Mouse (Mus musculus) limb, embryonic 11.5 days (tissue): ENCODE data around the gene Wfdc1. TPM values are rescaled to one million over a fixed set of nuclear protein-coding genes. Genes with fewer than 3 reads are reported as not detected.

Experiments used
- ATAC-seq: fragments of 200-750 bp; cut with Nextera tagmentation; 2 replicates; pipeline ENCODE4 v1.8.0; 2017; ENCODE audit warnings: low read depth; ENCODE audit not compliant: insufficient number of reproducible peaks, low FRiP score, low TSS enrichment
- DNase-seq: peaks from one replicate; pipeline ENCODE4 v3.0.0-alpha.2; 2015; ENCODE audit warnings: low spot score
- H3K27ac ChIP-seq: fragments of 300-500 bp; sonication (generic); replicated peaks from 2 replicates; pipeline ENCODE4 v1.5.1; 2014; ENCODE audit warnings: low read depth, mild to moderate bottlenecking, low read length
- H3K27me3 ChIP-seq: fragments of 300-500 bp; sonication (generic); 2 replicates; pipeline ENCODE4 v1.6.1; 2014; ENCODE audit warnings: mild to moderate bottlenecking, low read length, mixed read lengths; ENCODE audit not compliant: control insufficient read depth, insufficient read depth
- H3K36me3 ChIP-seq: fragments of 300-500 bp; sonication (generic); 2 replicates; pipeline ENCODE4 v1.6.1; 2014; ENCODE audit warnings: mild to moderate bottlenecking, low read length, moderate library complexity, mixed read lengths; ENCODE audit not compliant: control insufficient read depth, insufficient read depth
- H3K4me1 ChIP-seq: fragments of 300-500 bp; sonication (generic); 2 replicates; pipeline ENCODE4 v1.6.1; 2014; ENCODE audit warnings: low read length, mixed read lengths; ENCODE audit not compliant: control insufficient read depth, insufficient read depth
- H3K4me2 ChIP-seq: fragments of 300-500 bp; sonication (generic); 2 replicates; pipeline ENCODE4 v1.6.1; 2014; ENCODE audit warnings: low read depth, mild to moderate bottlenecking, moderate library complexity; ENCODE audit not compliant: severe bottlenecking
- H3K4me3 ChIP-seq: fragments of 300-500 bp; sonication (generic); 2 replicates; pipeline ENCODE4 v1.5.1; 2014; ENCODE audit warnings: low read depth, low read length
- H3K9ac ChIP-seq: fragments of 300-500 bp; sonication (generic); 2 replicates; pipeline ENCODE4 v1.6.1; 2014; ENCODE audit warnings: mild to moderate bottlenecking, low read length
- H3K9me3 ChIP-seq: fragments of 300-500 bp; sonication (generic); 2 replicates; pipeline ENCODE4 v1.6.1; 2016; ENCODE audit warnings: low read length; ENCODE audit not compliant: control insufficient read depth
- WGBS: fragments of 180-500 bp; shearing (Covaris S2); extraction: QIAGEN DNeasy Blood & Tissue Kit; methylation state at CpG from one replicate; pipeline ENCODE4 v1.1.7; 2014; 5-methylcytosine and 5-hydroxymethylcytosine counted together
- polyA plus RNA-seq: library from polyadenylated mRNA; unstranded; fragments of >200 nt; fragmentation: Nextera tagmentation; extraction: Ambion mirVana; gene quantifications from 2 replicates; pipeline ENCODE4 v1.2.1, GENCODE M21; 2014

Wfdc1 gene
- polyA plus RNA-seq, 1 experiment from 2014 or later, result not detected

DNA sequence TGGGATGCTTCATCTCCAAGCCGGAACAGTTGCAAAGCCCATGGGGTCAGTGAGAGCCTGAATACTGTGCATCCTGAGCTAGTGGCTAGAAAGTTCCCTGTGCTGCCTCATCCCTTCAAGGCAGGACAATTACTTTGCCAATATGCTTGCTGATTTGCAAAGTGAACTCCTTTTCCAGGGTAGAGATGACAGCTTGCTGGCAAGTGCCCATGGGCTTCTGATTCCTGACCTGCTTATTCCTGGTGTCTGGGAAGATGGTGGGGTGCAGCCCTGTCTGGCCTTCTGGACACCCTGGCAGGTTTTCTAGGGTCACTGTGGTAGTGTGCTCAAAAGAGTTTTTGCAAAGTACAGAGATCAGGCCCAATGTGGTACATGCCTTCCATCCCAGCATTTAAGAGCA, 23.2 kb upstream of the Wfdc1 start:
- Histone ChIP-seq H3K9me3 (no peaks in the 10 kb centered on the region; the same call in 1 of the 2 replicates), H3K27ac (no peak overlapping the region), H3K36me3 (no peaks in the 10 kb centered on the region), H3K9ac (no peak overlapping the region), H3K4me2 (no peak overlapping the region), H3K27me3 (no peaks in the 10 kb centered on the region), H3K4me3 (no peak overlapping the region), H3K4me1 (no peaks in the 10 kb centered on the region)
- no peak for DNase-seq
- 96% methylated on average over 1 of the region's 1 CpGs for WGBS
- ATAC-seq, result no peak

DNA sequence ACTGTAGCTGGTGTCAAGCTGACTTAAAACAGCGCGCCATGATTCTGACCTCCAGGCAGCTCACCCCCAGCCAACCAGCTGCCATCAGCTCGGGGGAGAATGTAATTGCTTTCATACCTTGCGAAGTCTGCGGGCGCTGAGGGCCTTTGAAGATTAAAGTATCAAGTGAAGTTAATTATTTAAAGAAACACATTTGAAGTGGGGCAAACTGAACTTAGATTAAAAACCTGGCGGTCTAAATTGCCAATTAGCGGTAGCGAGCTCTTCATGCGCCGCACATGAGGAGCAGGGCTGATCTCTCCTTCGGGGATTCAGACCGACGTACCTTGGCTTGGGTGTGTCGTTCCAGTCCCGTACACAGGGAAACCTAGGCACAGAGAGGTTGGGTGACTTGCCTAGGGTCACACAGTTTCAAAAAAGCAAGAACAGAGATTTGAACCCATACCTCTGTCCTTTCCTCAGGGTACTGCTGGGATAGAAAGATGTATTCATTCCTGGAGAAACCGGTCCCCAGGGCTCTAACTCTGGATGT, 21.7 kb upstream of the Wfdc1 start:
- DNase-seq (no peak), ATAC-seq (no peak)
- 64% methylated on average over 17 of the region's 17 CpGs for WGBS
- Histone ChIP-seq H3K4me1 (no peaks in the 10 kb centered on the region), H3K4me2 (no peak overlapping the region), H3K9ac (no peak overlapping the region), H3K4me3 (no peak overlapping the region), H3K36me3 (no peaks in the 10 kb centered on the region), H3K9me3 (no peaks in the 10 kb centered on the region; the same call in 1 of the 2 replicates), H3K27ac (no peak overlapping the region), H3K27me3 (no peaks in the 10 kb centered on the region)

DNA sequence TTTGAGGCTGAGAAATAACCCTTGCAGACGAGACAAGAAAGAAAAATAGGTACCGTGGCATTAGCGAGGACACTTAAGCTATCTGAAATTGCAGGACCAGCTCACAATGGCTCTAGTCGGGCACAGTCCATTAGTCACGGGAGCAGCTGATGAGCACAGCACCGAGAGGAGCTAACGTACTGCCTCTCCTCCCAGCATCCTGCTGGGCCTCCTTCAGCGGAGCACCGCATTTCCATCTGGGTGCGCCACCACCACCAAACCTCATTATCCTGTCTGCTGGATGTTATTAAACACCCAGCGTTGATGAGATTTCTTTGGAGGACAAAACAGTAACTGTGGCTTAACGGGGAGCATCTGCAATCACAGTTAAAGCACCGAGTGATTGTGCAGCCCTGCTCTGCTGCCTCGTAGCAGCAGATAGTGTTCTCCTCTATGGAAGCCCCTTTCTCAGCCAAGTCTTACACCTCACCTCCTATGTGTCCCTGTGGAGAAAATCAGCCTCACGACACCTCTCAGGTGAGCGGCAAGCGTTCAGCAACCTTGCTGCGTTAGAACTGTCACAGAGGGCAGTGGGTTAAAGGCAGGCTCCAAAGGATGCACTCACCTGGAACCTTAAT, 21.1 kb upstream of the Wfdc1 start:
- ATAC-seq (no peak), DNase-seq (no peak)
- H3K4me2 ChIP-seq, result no peak overlapping the region
- WGBS, result 65% methylated on average over 18 of the region's 18 CpGs
- no peak overlapping the region for H3K4me3 ChIP-seq
- no peaks in the 10 kb centered on the region; the same call in 1 of the 2 replicates for H3K9me3 ChIP-seq
- H3K27me3 ChIP-seq, result no peaks in the 10 kb centered on the region
- H3K36me3 ChIP-seq, result no peaks in the 10 kb centered on the region
- H3K4me1 ChIP-seq, result no peaks in the 10 kb centered on the region
- no peak overlapping the region for H3K27ac ChIP-seq
- no peak overlapping the region for H3K9ac ChIP-seq

DNA sequence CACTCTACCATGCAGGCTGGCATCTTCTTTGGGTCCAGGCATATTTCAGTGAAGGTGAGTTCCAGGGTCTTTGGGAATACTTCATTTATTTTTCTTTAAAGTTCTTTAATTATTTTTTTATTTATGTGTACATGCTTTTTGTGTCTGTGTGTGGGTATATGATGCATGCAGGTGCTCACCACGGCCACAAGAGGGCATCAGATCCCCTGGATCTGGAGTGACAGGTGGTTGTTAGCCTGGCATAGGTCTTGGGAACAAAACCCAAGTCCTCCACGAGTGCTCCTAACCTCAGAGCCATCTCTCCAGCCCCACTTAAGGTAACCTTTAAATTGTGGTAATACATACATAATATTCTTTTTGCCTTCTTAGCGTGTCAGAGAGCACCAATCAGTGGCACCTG, 20.0 kb upstream of the Wfdc1 start:
- no peaks in the 10 kb centered on the region; the same call in 1 of the 2 replicates for H3K9me3 ChIP-seq
- H3K4me2 ChIP-seq, result no peak overlapping the region
- no peak overlapping the region for H3K9ac ChIP-seq
- H3K27ac ChIP-seq, result no peak overlapping the region
- WGBS, result 74% methylated on average over 3 of the region's 3 CpGs
- H3K4me3 ChIP-seq, result no peak overlapping the region
- no peaks in the 10 kb centered on the region for H3K4me1 ChIP-seq
- ATAC-seq (no peak), DNase-seq (no peak)
- H3K36me3 ChIP-seq, result no peaks in the 10 kb centered on the region
- no peaks in the 10 kb centered on the region for H3K27me3 ChIP-seq

DNA sequence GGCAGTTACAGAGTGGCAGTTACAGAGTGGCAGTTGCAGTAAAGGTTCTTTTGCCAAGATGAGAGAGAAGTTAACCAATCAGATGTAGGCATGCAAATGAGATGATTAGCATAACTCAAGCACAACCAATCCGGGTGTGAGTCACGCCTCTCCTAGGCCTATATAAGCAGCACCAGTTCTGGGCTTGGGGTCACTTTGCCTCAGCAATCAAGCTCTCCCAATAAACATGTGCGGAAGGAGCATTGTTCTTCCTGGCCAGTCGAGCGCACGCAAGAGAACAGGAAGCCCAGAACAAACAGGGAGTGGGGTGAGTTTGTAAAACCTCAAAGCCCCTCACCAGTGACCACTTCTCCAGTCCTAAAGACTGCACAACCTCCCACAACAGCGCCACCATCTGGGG, 19.3 kb upstream of the Wfdc1 start:
- DNase-seq, result no peak
- Histone ChIP-seq H3K4me2 (no peak overlapping the region), H3K4me1 (peaks cover 3% of the 10 kb centered on the region; the same call in 1 of the 2 replicates), H3K36me3 (no peaks in the 10 kb centered on the region), H3K9ac (no peak overlapping the region), H3K4me3 (no peak overlapping the region), H3K27me3 (no peaks in the 10 kb centered on the region), H3K27ac (no peak overlapping the region), H3K9me3 (no peaks in the 10 kb centered on the region; the same call in 1 of the 2 replicates)
- WGBS, result 90% methylated on average over 7 of the region's 7 CpGs
- ATAC-seq, result no peak

DNA sequence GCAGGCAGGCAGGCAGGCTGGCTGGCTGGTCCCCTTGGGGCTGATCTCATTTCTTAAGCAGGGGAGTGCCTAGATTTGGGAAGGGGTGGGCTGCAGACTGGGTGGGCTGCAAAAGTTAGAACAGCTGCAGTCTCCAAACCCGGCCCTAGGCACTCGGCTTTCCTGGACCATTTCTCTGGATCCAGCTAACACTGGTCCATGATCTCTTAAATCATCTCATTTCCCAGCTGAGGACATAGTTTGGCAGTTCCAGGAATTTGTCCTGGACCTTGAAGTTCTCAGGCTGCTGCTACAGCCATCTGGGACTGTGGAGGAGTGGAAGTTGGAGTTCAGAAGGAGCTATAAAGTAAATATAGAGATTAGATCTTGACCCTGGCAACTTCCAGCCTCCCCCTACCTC, 14.8 kb upstream of the Wfdc1 start:
- no peaks in the 10 kb centered on the region; the same call in 1 of the 2 replicates for H3K9me3 ChIP-seq
- H3K4me1 ChIP-seq, result peaks cover 3% of the 10 kb centered on the region; the same call in 1 of the 2 replicates
- H3K9ac ChIP-seq, result no peak overlapping the region
- DNase-seq (no peak), ATAC-seq (no peak)
- no peak overlapping the region for H3K4me2 ChIP-seq
- H3K27me3 ChIP-seq, result no peaks in the 10 kb centered on the region
- H3K36me3 ChIP-seq, result no peaks in the 10 kb centered on the region
- H3K4me3 ChIP-seq, result no peak overlapping the region
- WGBS, result 25% methylated on average over 2 of the region's 2 CpGs
- H3K27ac ChIP-seq, result no peak overlapping the region

DNA sequence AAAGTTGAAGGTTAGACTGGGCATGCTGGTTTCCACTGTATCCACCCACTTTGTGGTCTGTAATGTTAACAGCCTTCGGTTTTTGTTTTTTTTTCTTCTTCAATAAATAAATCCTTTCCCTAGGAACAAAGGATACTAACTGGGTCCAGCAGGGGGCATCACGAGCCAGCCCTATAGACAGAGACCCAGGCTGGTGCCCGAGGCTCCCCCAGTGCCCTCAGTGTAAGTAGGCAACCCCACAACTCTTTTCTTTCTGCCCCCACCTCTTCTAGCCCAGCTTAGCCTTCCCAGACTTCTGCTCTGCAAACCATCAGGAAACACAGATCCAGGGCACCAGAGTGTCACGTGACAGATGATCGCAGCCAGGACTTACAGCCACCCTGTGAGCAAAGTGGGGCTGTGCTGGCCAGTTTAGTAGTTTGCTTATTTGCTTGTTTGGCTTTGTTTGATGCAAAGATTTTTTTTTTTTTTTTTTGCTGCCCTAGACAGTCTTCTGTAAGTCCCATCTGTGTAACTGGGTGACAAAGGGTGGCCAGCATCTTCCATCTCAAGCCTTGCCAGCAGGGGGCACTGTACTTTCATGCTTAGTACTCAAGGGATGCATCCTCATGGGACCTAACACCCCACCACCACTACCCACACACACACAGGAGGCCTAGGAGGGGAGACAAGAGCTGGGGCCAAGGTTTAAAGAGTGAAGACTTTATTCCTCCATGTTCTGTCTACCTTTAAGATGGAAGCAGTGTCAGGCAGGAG, 9.3 kb upstream of the Wfdc1 start:
- no peaks in the 10 kb centered on the region for H3K36me3 ChIP-seq
- no peak overlapping the region for H3K4me2 ChIP-seq
- H3K4me3 ChIP-seq, result no peak overlapping the region
- no peak overlapping the region for H3K9ac ChIP-seq
- no peak overlapping the region for H3K27ac ChIP-seq
- H3K4me1 ChIP-seq, result peaks cover 6% of the 10 kb centered on the region
- ATAC-seq (no peak), DNase-seq (no peak)
- WGBS, result 61% methylated on average over 5 of the region's 5 CpGs
- no peaks in the 10 kb centered on the region for H3K27me3 ChIP-seq
- no peaks in the 10 kb centered on the region for H3K9me3 ChIP-seq

DNA sequence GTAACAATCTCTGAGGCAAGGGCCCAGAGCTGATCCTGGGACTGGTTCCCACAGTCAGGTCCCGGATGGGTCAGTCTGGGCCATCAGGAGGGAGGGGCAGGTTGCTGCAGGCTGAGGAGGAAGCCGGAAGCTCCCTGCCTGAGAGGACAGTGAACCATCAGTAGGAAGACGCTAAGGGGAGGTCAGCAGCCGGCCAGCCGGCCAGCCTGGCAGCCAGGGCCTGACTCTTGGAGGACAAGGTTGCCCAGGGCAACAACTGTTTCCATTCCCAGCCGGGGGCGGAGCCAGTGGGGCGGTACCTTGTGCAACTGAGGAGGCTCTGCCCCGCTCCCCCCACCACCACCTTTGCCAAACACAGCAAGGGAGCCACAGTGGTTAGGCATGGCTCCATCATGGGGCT, 5.1 kb upstream of the Wfdc1 start:
- peaks cover 8% of the 10 kb centered on the region for H3K4me1 ChIP-seq
- H3K4me3 ChIP-seq, result no peak overlapping the region
- peak overlapping the region; percentile 53 for H3K9ac ChIP-seq
- 0 out of 2 replicates have a peak, but pooled peaks have one; percentile 9 for ATAC-seq
- H3K36me3 ChIP-seq, result no peaks in the 10 kb centered on the region
- no peak overlapping the region for H3K4me2 ChIP-seq
- H3K27me3 ChIP-seq, result peaks cover 4% of the 10 kb centered on the region; the same call in 1 of the 2 replicates
- 12% methylated on average over 9 of the region's 9 CpGs for WGBS
- no peaks in the 10 kb centered on the region for H3K9me3 ChIP-seq
- peak; percentile 67 for DNase-seq
- H3K27ac ChIP-seq, result no peak overlapping the region
